Mouse (Mus musculus): ENCODE results near the gene Aoc2. TPM values are rescaled to one million over a fixed set of nuclear protein-coding genes. Genes with fewer than 3 reads are reported as not detected.

Aoc2 gene
- polyA plus RNA-seq, 1 experiment from 2014 or later: 2.2 TPM

- no peaks in the 10 kb centered on the region for H3K36me3 ChIP-seq
- ATAC-seq (replicated peaks): no peak
- H3K9ac ChIP-seq (replicated peaks): no peak overlapping the region
- no peaks in the 10 kb centered on the region for H3K4me1 ChIP-seq
- H3K4me3 ChIP-seq: no peak overlapping the region
- no peak overlapping the region for H3K4me2 ChIP-seq (replicated peaks)
- H3K9me3 ChIP-seq: no peaks in the 10 kb centered on the region
- no peaks in the 10 kb centered on the region for H3K27me3 ChIP-seq
- H3K27ac ChIP-seq (replicated peaks): no peak overlapping the region
- WGBS: 76% methylated on average over 10 of the region's 10 CpGs
These were observed 22.4 kb downstream of the Aoc2 start for GRCm38 (mm10) chr11:101347083-101347775.

GRCm38 (mm10) chr11:101348774-101349173 is 23.9 kb downstream of the Aoc2 start:
- 79% methylated on average over 7 of the region's 7 CpGs for whole genome bisulfite sequencing

DNA sequence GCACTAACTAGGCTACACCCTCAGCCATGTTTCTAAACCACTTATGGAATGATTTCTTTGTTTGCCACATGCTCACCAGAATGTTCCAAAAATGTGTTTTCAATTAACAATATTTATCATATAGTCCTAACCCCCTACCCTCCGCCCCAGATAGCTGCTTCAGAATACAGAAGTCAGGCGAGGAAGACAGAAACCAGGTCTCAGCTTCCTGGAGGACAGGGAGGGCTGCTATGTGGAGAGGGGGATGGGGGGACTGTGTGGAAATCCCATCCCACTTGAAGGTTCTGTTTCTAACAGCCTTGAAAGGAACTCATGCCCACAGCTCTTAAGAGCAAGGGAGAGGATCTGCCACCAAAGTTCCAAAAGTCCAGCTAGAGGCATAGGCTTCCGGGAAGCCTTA is 24.4 kb downstream of the Aoc2 start:
- 88% methylated on average over 3 of the region's 3 CpGs for WGBS
- Histone ChIP-seq H3K4me1 (no peaks in the 10 kb centered on the region), H3K9me3 (no peaks in the 10 kb centered on the region), H3K4me2 (replicated peaks) (no peak overlapping the region), H3K27ac (replicated peaks) (no peak overlapping the region), H3K27me3 (no peaks in the 10 kb centered on the region), H3K4me3 (no peak overlapping the region), H3K9ac (replicated peaks) (no peak overlapping the region), H3K36me3 (no peaks in the 10 kb centered on the region)
- no peak for ATAC-seq (replicated peaks)

More at GRCm38 (mm10) chr11:101348774-101349173, 23.9 kb downstream of the Aoc2 start:
- H3K4me3 ChIP-seq: no peak overlapping the region
- no peaks in the 10 kb centered on the region for H3K9me3 ChIP-seq
- ATAC-seq (replicated peaks): no peak
- H3K4me2 ChIP-seq (replicated peaks): no peak overlapping the region
- no peaks in the 10 kb centered on the region for H3K4me1 ChIP-seq
- H3K36me3 ChIP-seq: no peaks in the 10 kb centered on the region
- no peaks in the 10 kb centered on the region for H3K27me3 ChIP-seq
- H3K9ac ChIP-seq (replicated peaks): no peak overlapping the region
- no peak overlapping the region for H3K27ac ChIP-seq (replicated peaks)

DNA sequence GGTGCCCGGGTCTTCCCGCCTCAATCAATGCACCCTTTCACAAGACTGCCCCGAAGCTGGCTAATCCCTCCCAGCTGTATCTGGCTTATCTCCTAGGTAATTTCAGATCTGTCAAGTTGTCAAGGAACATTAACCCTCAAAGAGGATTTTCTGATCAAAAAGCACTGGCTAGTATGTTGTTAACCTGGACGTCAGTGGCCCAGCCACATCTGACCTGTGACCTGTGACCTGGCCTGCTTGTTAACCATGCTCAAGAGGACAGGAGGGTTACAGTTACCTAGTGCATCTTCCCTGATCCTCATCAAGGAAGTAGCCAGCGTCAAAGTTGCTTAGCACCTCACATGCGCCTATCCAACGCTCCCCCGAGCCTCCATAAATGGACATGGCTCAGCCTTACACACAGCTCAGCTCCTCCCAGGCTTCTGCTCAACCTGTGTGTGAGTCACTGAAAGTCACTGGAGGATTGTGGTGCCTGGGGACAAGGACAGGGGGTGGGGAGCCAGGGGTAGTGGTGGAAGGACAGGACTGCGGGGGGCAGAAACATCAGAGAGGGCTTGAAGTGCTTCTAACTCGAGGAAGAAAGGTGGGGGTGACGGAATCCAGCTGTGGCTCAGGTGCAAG is 26.3 kb downstream of the Aoc2 start:
- Histone ChIP-seq H3K9me3 (no peaks in the 10 kb centered on the region), H3K27me3 (no peaks in the 10 kb centered on the region), H3K4me1 (no peaks in the 10 kb centered on the region), H3K4me2 (replicated peaks) (no peak overlapping the region), H3K27ac (replicated peaks) (no peak overlapping the region), H3K36me3 (no peaks in the 10 kb centered on the region), H3K9ac (replicated peaks) (no peak overlapping the region), H3K4me3 (no peak overlapping the region)
- no peak for ATAC-seq (replicated peaks)
- WGBS: 68% methylated on average over 11 of the region's 11 CpGs

DNA sequence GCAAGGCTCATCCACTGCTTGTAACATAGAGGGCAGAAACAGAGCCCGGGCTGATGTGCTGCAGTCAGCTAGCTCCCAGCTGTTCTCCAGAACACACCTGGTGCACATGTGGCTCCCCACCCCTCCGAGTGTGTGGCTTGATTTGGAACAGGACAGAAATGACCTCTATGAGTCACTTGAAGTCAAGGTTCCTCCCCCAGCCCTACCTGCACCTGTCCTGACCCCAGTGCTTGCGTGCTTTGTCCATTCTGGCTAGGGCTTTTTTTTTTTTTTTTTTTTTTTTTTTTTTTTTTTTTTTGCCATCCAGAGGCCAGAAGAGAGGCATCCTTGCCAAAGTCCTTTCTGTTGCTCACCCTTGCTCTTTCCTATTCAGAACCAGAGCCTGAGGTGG is 26.9 kb downstream of the Aoc2 start:
- 76% methylated on average over 3 of the region's 3 CpGs for WGBS
- H3K4me3 ChIP-seq: no peak overlapping the region
- H3K9ac ChIP-seq (replicated peaks): no peak overlapping the region
- H3K4me2 ChIP-seq (replicated peaks): no peak overlapping the region
- no peaks in the 10 kb centered on the region for H3K27me3 ChIP-seq
- H3K9me3 ChIP-seq: no peaks in the 10 kb centered on the region
- H3K27ac ChIP-seq (replicated peaks): no peak overlapping the region
- ATAC-seq (replicated peaks): no peak
- H3K36me3 ChIP-seq: no peaks in the 10 kb centered on the region
- H3K4me1 ChIP-seq: no peaks in the 10 kb centered on the region

GRCm38 (mm10) chr11:101353436-101353835 is 28.6 kb downstream of the Aoc2 start:
- no peak overlapping the region for H3K4me3 ChIP-seq
- H3K27me3 ChIP-seq: no peaks in the 10 kb centered on the region
- no peak overlapping the region for H3K4me2 ChIP-seq (replicated peaks)
- 93% methylated on average over 12 of the region's 12 CpGs for WGBS
- H3K4me1 ChIP-seq: no peaks in the 10 kb centered on the region
- no peak for ATAC-seq (replicated peaks)
- no peaks in the 10 kb centered on the region for H3K36me3 ChIP-seq
- no peaks in the 10 kb centered on the region for H3K9me3 ChIP-seq
- no peak overlapping the region for H3K9ac ChIP-seq (replicated peaks)
- no peak overlapping the region for H3K27ac ChIP-seq (replicated peaks)

GRCm38 (mm10) chr11:101354438-101355010 is 29.7 kb downstream of the Aoc2 start:
- H3K4me1 ChIP-seq: no peaks in the 10 kb centered on the region
- H3K9ac ChIP-seq (replicated peaks): no peak overlapping the region
- H3K27ac ChIP-seq (replicated peaks): no peak overlapping the region
- no peak overlapping the region for H3K4me2 ChIP-seq (replicated peaks)
- H3K4me3 ChIP-seq: no peak overlapping the region
- H3K27me3 ChIP-seq: no peaks in the 10 kb centered on the region
- WGBS: 77% methylated on average over 5 of the region's 5 CpGs
- no peaks in the 10 kb centered on the region for H3K36me3 ChIP-seq
- H3K9me3 ChIP-seq: no peaks in the 10 kb centered on the region
- ATAC-seq (replicated peaks): no peak

GRCm38 (mm10) chr11:101355916-101356315 is 31.1 kb downstream of the Aoc2 start:
- Histone ChIP-seq H3K4me1 (no peaks in the 10 kb centered on the region), H3K27me3 (no peaks in the 10 kb centered on the region), H3K27ac (replicated peaks) (no peak overlapping the region), H3K4me3 (no peak overlapping the region), H3K9me3 (no peaks in the 10 kb centered on the region), H3K9ac (replicated peaks) (no peak overlapping the region), H3K36me3 (no peaks in the 10 kb centered on the region), H3K4me2 (replicated peaks) (no peak overlapping the region)
- WGBS: 77% methylated on average over 2 of the region's 2 CpGs
- no peak for ATAC-seq (replicated peaks)

GRCm38 (mm10) chr11:101357505-101358182 is 32.8 kb downstream of the Aoc2 start:
- no peaks in the 10 kb centered on the region for H3K9me3 ChIP-seq
- no peaks in the 10 kb centered on the region for H3K36me3 ChIP-seq
- WGBS: 82% methylated on average over 3 of the region's 3 CpGs
- H3K4me2 ChIP-seq (replicated peaks): no peak overlapping the region
- H3K4me3 ChIP-seq: no peak overlapping the region
- H3K27ac ChIP-seq (replicated peaks): no peak overlapping the region
- no peaks in the 10 kb centered on the region for H3K27me3 ChIP-seq
- no peak overlapping the region for H3K9ac ChIP-seq (replicated peaks)
- no peaks in the 10 kb centered on the region for H3K4me1 ChIP-seq
- ATAC-seq (replicated peaks): no peak

GRCm38 (mm10) chr11:101359776-101360175 is 34.9 kb downstream of the Aoc2 start:
- ATAC-seq (replicated peaks): no peak
- no peaks in the 10 kb centered on the region for H3K4me1 ChIP-seq

GRCm38 (mm10) chr11:101360651-101361113 is 35.8 kb downstream of the Aoc2 start:
- Histone ChIP-seq H3K27ac (replicated peaks) (no peak overlapping the region), H3K4me3 (no peak overlapping the region), H3K9ac (replicated peaks) (no peak overlapping the region), H3K4me2 (replicated peaks) (no peak overlapping the region), H3K36me3 (no peaks in the 10 kb centered on the region), H3K4me1 (no peaks in the 10 kb centered on the region), H3K27me3 (no peaks in the 10 kb centered on the region), H3K9me3 (no peaks in the 10 kb centered on the region)
- 63% methylated on average over 3 of the region's 3 CpGs for WGBS
- ATAC-seq (replicated peaks): no peak

More at GRCm38 (mm10) chr11:101359776-101360175, 34.9 kb downstream of the Aoc2 start:
- Histone ChIP-seq H3K36me3 (no peaks in the 10 kb centered on the region), H3K27me3 (no peaks in the 10 kb centered on the region), H3K27ac (replicated peaks) (no peak overlapping the region), H3K9ac (replicated peaks) (no peak overlapping the region), H3K9me3 (no peaks in the 10 kb centered on the region), H3K4me3 (no peak overlapping the region), H3K4me2 (replicated peaks) (no peak overlapping the region)
- WGBS: 84% methylated on average over 9 of the region's 9 CpGs

DNA sequence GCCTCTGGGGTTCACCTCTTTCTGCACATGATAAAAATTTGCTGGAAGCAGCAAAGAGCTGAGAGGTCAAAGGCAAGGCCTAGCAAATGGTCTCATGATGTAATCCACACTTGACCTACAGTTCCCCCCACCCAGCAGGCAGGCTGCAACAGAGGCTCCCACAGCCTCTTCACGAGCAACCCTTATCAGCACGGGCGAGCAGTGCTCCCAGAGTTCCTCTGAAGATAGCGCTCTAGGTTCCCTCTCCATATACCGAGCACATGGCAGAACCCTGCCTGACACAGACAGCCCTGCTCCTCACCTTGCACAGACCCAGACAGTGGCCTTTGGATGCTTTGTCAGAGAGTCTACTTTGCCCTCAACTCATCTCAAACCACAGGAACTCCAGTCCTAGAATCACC is 39.7 kb downstream of the Aoc2 start:
- no peak overlapping the region for H3K4me3 ChIP-seq
- no peaks in the 10 kb centered on the region for H3K27me3 ChIP-seq
- H3K9ac ChIP-seq (replicated peaks): no peak overlapping the region
- no peak overlapping the region for H3K27ac ChIP-seq (replicated peaks)
- H3K9me3 ChIP-seq: no peaks in the 10 kb centered on the region
- no peaks in the 10 kb centered on the region for H3K4me1 ChIP-seq
- no peaks in the 10 kb centered on the region for H3K36me3 ChIP-seq
- no peak overlapping the region for H3K4me2 ChIP-seq (replicated peaks)
- WGBS: 93% methylated on average over 5 of the region's 5 CpGs
- no peak for ATAC-seq (replicated peaks)

All from forebrain, embryonic 15.5 days (tissue).